Mouse (Mus musculus) megakaryocyte-erythroid progenitor cell, adult 5-6 weeks (primary cell): ENCODE results near the gene Prkcz. TPM values are rescaled to one million over a fixed set of nuclear protein-coding genes. Genes with fewer than 3 reads are reported as not detected.
"Not testable (repeated sequence)": the region's sequence is repeated elsewhere in the genome, so short reads cannot be mapped to it uniquely, and the experiment has no call there.

ENCODE experiments used
- ATAC-seq: replicated peaks from 2 replicates; pipeline ENCODE4 v1.8.0; 2016; ENCODE audit warnings: mild to moderate bottlenecking, inconsistent platforms; ENCODE audit not compliant: severe bottlenecking, poor library complexity, low FRiP score, low TSS enrichment
- total RNA-seq, 2 experiments: library from RNA; stranded (forward) in 1 of 2; stranded (reverse) in 1 of 2; fragments of 200-1000, 215-1000 nt in 1 of 2; fragments of >200 nt in 1 of 2; fragmentation: Nextera tagmentation in 1 of 2; gene quantifications; 2 replicates each; pipeline ENCODE4 v1.2.3; 2014 to 2017

The Prkcz gene
- total RNA-seq, 2 experiments from 2014 or later, result not detected

- ATAC-seq, result no peak
Measured at GRCm38 (mm10) chr4:155360856-155361255, 305 bp downstream of the Prkcz start.

- ATAC-seq, result no peak
Measured at GRCm38 (mm10) chr4:155359560-155360464, 1.3 kb downstream of the Prkcz start.

GRCm38 (mm10) chr4:155357601-155358000, 3.6 kb downstream of the Prkcz start:
- no peak for ATAC-seq

- no peak for ATAC-seq
Measured at GRCm38 (mm10) chr4:155356354-155356753, 4.8 kb downstream of the Prkcz start.

- ATAC-seq, result no peak
Measured at GRCm38 (mm10) chr4:155354546-155354945, 6.6 kb downstream of the Prkcz start.

- no peak for ATAC-seq
Measured at GRCm38 (mm10) chr4:155354035-155354434, 7.1 kb downstream of the Prkcz start.

GRCm38 (mm10) chr4:155352581-155352980, 8.6 kb downstream of the Prkcz start:
- ATAC-seq, result no peak

GRCm38 (mm10) chr4:155346350-155346749, 14.8 kb downstream of the Prkcz start:
- ATAC-seq, result no peak

- no peak for ATAC-seq
Measured at GRCm38 (mm10) chr4:155345608-155345953, 15.6 kb downstream of the Prkcz start.

- no peak for ATAC-seq
Measured at GRCm38 (mm10) chr4:155344716-155345607, 16.2 kb downstream of the Prkcz start.

GRCm38 (mm10) chr4:155344299-155344600, 16.9 kb downstream of the Prkcz start:
- no peak for ATAC-seq

- ATAC-seq, result no peak
Measured at GRCm38 (mm10) chr4:155343415-155344298, 17.5 kb downstream of the Prkcz start.

- no peak for ATAC-seq
Measured at GRCm38 (mm10) chr4:155336284-155337050, 24.7 kb downstream of the Prkcz start.

- ATAC-seq, result no peak
Measured at GRCm38 (mm10) chr4:155332253-155332652, 28.9 kb downstream of the Prkcz start.

- ATAC-seq, result not testable (repeated sequence)
Measured at GRCm38 (mm10) chr4:155328385-155328784, 32.8 kb downstream of the Prkcz start.

GRCm38 (mm10) chr4:155325773-155326172, 35.4 kb downstream of the Prkcz start:
- no peak for ATAC-seq

GRCm38 (mm10) chr4:155324511-155324910, 36.6 kb downstream of the Prkcz start:
- no peak for ATAC-seq

GRCm38 (mm10) chr4:155323081-155323795, 37.9 kb downstream of the Prkcz start:
- no peak for ATAC-seq
